Mouse (Mus musculus) brain, adult 2 months (tissue): Measurements from ENCODE around the gene Fam129c.

Source experiments
- DNase-seq: peaks from one replicate; pipeline ENCODE4 v3.0.0; 2011; ENCODE audit warnings: low read depth, low spot score

Fam129c gene

DNA sequence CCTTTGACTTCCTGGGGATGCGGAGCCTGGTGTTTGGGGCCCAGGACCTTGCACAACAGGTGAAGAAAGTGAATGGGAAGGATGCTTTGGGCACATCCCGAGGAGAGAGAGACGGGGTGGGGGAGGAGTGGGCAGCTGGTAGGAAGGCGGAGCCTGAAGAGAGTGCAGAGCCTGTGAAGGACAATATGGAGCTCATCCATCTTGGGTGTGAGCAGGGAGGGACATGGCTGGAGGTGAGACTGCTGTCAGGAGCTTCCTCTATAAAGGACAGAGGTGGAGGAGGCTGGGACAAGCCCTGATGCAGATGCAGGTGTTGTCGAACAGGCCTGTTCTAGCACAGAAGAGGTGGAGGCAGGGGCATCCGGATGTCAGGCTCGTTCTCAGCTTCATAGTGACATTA lies 6.6 kb downstream of the Fam129c start:
- DNase-seq, result no peak

- peak; percentile 100 for DNase-seq
Observed at GRCm38 (mm10) chr8:71610822-71611651, 13.6 kb downstream of the Fam129c start, which contains the start of gene Colgalt1. TSS of gene Colgalt1 (plus strand) at chr8:71610998.

DNA sequence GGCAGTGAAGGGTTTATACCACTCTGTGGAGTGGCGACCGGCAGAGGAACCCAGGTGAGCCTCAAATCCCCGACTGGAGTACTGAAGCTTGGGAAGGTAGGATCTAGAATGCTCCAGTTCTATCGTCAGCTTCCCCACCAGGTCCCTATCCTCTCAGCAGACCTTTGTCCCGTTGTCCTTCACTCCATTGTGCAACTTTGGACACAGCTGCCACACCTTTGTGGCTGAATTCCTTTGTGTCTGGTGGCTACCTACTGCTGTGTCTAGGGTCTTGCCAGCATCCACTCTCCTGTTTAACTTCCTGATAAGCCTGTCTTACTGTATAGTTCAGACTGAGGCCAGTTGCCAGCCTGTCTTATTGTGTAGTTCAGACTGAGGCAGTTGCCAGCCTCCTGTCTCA lies 14.7 kb downstream of the Fam129c start:
- DNase-seq, result no peak

DNA sequence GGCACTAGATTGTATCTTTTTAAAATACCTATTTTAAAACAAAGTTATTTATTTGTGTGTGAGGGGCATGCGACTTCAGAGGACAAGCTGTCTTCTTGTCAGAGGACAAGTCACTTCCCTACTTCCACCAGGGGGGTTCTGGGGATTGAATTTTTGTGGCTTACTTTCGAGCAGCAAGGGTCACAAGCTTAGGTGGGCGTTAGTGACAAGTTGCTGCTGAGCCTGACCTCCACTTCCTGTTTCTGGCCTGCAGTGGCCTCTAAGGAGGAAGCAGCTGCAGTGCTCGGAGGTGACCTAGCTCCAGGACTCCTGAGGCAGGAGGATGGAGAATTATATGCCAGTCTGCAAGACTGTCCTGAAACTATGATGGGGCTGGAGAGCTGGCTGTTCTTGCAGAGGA lies 16.0 kb downstream of the Fam129c start:
- DNase-seq, result no peak

- no peak for DNase-seq
Observed at GRCm38 (mm10) chr8:71619786-71620185, 22.3 kb downstream of the Fam129c start.

DNA sequence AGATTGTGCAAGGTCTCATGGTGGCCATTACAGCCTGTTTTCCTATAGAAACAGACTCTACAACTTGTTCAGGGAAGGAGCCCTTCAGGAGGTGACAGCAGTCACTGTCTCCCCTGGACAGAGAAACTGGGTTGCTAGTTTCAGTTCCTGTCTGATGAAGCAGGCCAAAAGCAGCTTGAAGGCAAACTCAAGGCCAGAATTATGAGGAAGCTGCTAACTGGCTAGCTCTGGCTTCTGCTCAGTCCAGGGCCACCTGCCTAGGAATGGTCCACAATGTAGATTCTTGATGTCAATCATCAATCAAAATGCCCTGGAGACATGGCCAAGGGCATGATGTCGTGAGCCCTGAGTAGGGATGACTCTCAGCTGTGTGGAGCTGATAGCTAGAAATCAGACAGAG lies 27.6 kb downstream of the Fam129c start:
- no peak for DNase-seq

DNA sequence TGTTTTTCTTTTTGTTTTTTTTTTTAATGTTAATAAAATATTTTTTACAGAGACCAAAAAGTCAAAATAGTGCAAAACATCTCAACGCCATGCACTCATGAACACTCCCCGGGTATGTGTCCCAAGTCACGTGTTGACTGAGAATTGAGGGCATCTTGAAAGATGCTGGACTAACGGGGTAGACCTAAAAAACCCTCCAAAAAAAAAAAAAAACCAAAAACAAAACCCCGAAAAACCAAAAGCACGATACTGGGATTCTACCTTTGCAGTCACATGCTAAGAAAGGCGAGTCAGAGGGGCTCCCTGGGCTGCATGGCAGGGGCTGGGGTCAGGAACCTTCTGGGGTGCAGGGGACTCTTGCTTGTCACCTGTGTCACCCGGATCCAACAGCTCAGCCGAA lies 29.3 kb downstream of the Fam129c start:
- no peak for DNase-seq

DNA sequence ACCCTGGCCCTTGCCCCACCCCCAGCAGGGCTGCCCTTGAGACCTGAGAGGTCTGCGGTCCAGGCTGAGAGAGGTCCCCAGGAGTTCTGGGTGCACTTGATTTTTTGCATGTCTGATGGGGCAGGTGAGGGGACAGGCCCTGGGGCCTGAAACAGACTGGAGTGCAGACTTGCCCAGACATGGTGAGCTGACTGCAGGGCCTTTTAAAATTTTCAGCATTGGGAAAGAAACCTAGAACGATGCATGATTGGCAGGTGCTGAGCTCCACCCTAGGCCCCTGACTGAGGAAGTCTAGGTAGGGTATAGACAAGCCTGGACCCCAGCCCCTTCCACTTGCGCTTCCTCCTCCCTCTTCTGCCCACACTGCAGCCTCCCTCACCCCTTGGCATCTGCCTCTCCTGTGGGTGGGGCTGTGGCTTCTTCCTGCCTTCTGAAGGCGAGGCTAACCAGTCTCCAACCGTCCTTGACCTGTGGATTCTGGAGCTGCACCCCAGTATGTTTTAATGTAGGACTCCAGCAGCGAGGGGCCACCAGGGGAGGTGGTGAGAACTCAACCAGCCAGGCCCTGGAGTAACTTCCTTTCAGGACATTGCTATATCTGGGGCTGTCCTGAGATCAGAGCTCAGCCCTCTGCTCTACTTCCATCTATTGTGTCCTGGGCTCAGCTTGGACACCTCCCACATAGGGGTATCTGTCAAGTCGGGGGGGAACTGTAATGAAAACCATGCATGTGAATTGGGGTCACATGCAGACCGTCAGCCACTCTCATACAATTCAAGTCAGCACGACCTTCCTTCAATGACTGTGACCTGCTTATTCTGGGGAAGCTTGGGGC lies 30.0 kb downstream of the Fam129c start:
- DNase-seq, result no peak

GRCm38 (mm10) chr8:71628396-71629095 lies 31.1 kb downstream of the Fam129c start:
- DNase-seq, result no peak

- DNase-seq, result peak; percentile 93
Observed at GRCm38 (mm10) chr8:71629096-71629697, 31.7 kb downstream of the Fam129c start.

DNA sequence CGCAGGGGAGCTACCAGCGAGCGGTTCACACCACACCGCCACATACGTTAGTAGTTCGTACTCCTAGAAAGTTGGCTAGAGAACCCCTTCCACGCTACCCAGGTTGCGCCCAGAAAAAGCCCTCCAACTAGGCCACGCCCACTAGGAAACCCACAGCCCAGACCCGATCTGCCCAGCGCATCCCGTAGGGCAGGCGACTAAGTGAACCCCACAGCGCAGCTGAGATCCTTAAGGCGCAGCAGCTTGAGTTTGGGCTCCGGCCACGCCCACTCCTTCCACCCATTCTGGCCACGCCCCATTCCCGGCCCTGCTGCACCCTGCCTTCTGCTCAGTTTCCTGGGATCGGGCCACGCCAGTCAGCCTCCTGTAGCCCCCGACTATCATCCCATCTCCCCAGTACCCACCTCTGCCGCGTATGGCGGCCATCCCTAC lies 32.3 kb downstream of the Fam129c start:
- no peak for DNase-seq

DNA sequence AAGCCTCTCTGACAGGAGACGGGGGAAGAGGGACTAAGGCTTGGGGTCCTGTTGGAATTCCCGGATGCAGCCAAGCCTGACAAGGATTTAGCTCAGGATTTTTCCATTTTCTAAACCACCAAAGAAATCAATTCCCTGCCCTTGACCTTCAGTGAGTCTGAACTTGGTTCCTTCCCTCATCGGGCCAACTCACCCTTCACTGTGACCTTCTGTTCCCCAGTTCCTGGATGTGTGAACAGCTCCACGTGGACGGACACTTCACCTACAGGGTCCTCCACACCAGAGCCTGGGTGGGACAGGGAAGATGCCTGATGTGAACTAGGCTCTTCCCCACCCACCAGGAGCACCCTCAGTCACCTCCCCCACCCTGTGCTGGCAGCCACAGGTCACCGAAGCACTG lies 33.3 kb downstream of the Fam129c start:
- DNase-seq, result no peak

DNA sequence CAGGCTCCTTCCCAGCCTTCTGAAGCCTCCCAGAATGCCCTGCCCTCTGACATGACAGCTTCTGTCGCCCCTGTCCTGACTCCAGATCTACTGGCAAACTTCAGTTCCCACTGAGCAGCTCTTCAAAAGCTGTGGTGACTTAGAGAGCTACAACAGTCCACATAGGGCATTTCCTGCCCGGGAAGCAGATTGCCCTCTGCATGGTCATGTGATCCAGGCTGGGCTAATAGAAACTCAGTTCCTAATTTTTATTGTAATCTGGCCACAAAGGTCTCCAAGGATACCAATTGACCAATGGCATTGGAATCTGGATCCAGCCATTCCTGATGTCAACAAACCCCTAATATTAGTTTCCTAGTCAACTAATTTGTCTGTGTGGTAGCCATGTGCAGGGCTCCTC lies 34.4 kb downstream of the Fam129c start:
- no peak for DNase-seq

DNA sequence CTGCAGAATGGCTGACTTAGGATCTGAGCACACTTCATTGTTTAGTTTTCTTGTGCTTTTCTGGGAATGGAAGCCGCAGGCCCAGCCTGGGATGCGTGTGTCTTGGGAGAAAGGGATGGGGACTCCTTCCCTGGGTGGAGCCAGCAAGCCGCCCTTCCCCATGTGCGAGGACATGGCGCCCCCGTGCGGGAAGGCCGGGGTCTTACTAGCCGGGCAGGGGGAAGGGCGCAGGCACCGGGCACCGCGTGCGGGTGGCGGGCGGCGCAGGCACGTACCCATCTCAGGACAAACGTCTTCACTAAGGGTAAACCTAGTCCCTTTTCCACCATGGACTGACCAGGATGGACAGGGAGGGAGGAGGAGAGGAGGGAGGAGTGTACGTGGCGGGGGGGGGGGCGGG lies 35.7 kb downstream of the Fam129c start:
- DNase-seq, result no peak

- no peak for DNase-seq
Observed at GRCm38 (mm10) chr8:71633981-71634667, 36.7 kb downstream of the Fam129c start.

DNA sequence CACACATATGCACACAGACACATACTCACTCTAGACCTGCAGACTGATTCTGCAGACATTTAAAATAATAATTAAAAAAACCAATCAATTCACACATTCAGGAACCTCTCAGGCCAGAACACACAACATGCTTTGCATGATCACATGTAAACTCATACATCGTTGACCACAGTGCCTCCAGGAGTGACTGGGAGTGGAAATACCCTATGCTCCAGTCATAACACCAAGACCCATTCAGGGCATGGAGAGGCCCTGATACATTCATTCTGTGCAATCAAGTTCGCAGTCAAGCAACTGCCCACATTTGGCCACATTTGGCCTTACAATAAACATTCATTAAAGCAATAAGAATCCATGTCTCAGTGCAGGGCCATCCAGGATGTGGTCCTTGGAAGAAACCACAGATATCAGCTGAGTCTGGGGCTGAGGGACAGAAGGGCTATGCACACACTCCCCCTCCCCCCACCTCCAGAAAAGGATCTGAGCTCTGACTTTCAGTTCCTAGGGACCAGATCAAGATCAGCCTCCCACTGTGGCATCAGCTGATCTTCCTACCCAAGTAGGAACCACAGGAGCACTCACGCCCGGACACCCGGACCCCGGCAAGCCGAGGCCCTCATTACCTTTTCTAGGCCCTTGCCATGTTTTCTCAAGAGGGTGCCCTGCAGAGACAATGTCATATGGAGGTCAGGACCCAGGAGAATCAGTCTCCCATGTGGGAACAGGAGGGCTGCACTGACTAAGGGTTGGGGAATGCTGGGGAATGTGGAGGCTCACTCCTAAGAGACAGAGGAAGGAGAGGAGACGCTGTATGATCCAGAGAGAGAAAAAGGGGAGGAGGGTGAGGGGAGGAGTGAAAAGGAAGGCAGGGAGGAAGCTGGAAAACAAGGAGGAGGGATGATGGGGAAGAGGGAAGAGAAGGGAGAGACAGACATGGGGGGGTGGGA lies 40.0 kb downstream of the Fam129c start:
- DNase-seq, result no peak

DNA sequence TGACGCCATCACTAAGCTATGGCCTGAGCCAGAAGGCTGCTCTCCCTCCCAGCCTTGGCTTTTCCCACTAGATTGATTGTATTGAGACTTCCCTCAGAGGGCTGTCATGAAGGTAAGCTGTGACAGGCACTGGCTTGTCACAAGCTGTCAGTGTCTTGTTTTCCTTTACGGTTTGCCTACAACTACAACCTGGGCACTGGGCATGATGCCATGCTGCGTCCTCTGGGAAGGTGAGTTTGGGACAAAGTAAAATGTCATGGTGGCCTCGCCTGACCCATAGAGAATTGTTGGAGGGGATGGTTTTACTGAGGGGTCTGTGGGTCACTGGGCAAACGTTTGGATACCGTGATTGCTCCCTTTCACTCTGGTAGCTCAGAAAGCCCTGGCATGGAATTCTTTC lies 40.9 kb downstream of the Fam129c start:
- DNase-seq, result no peak

- no peak for DNase-seq
Observed at GRCm38 (mm10) chr8:71639318-71639717, 41.9 kb downstream of the Fam129c start.

- no peak for DNase-seq
Observed at GRCm38 (mm10) chr8:71645510-71645909, 48.1 kb downstream of the Fam129c start.

GRCm38 (mm10) chr8:71654600-71654999 lies 57.2 kb downstream of the Fam129c start:
- no peak for DNase-seq
